Mouse (Mus musculus): ENCODE data around the gene Churc1. TPM values are rescaled to one million over a fixed set of nuclear protein-coding genes. Genes with fewer than 3 reads are reported as not detected.

Gene Churc1
- polyA plus RNA-seq, 1 experiment from 2014 or later = 76.7 TPM

DNA sequence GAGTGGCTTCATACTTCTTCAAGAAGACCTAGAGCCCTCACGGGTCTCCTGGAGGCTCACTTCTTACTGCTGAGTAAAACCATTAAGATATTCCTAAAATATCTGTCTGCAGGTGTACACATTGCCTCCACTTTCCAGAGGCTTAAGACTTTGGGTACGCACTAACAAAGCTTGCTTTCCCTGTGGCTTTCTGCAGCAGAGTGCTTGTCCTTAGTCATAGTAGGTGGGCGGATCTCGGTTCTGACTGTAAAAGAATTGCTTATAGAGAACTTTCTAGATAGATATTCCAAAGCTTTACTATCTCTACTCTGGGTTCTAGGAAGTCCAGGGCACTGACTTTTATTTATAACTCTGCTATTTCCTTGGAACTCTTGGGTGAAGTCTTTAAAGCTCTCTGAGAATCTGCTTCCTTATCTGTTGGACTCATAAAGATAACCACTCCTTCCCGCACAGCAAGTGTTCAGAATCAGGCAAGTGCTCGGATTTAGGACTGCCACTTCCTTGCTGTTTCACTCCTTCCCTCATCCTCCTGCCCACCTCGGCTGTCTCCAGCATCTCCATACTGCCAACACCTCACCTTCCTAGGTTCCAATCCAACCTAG, 31.7 kb downstream of the Churc1 start:
- WGBS (ENCODE audit: insufficient replicate concordance) = 45% methylated on average over 7 of the region's 7 CpGs
- Histone ChIP-seq H3K4me2 (no peak overlapping the region), H3K9me3 (replicated peaks) (no peaks in the 10 kb centered on the region), H3K9ac (no peak overlapping the region), H3K27ac (replicated peaks) (no peak overlapping the region), H3K27me3 (peaks cover 52% of the 10 kb centered on the region), H3K4me1 (replicated peaks) (no peaks in the 10 kb centered on the region), H3K4me3 (replicated peaks) (no peak overlapping the region), H3K36me3 (replicated peaks) (no peaks in the 10 kb centered on the region)
- ATAC-seq (ENCODE audit: insufficient read depth) = no peak

GRCm38 (mm10) chr12:76798008-76798720, 32.8 kb downstream of the Churc1 start:
- Histone ChIP-seq H3K4me1 (replicated peaks) (no peaks in the 10 kb centered on the region), H3K9ac (no peak overlapping the region), H3K27me3 (peaks cover 52% of the 10 kb centered on the region), H3K4me2 (no peak overlapping the region), H3K4me3 (replicated peaks) (no peak overlapping the region), H3K36me3 (replicated peaks) (no peaks in the 10 kb centered on the region), H3K27ac (replicated peaks) (no peak overlapping the region), H3K9me3 (replicated peaks) (no peaks in the 10 kb centered on the region)
- 55% methylated on average over 5 of the region's 5 CpGs for WGBS (ENCODE audit: insufficient replicate concordance)
- no peak for ATAC-seq (ENCODE audit: insufficient read depth)

GRCm38 (mm10) chr12:76803028-76803427, 37.7 kb downstream of the Churc1 start:
- H3K4me1 ChIP-seq (replicated peaks) = no peaks in the 10 kb centered on the region
- 80% methylated on average over 10 of the region's 10 CpGs for WGBS (ENCODE audit: insufficient replicate concordance)
- no peak overlapping the region for H3K4me2 ChIP-seq
- H3K27ac ChIP-seq (replicated peaks) = no peak overlapping the region
- no peaks in the 10 kb centered on the region for H3K9me3 ChIP-seq (replicated peaks)
- H3K27me3 ChIP-seq = peaks cover 34% of the 10 kb centered on the region
- no peak overlapping the region for H3K4me3 ChIP-seq (replicated peaks)
- H3K36me3 ChIP-seq (replicated peaks) = no peaks in the 10 kb centered on the region
- no peak for ATAC-seq (ENCODE audit: insufficient read depth)
- no peak overlapping the region for H3K9ac ChIP-seq

DNA sequence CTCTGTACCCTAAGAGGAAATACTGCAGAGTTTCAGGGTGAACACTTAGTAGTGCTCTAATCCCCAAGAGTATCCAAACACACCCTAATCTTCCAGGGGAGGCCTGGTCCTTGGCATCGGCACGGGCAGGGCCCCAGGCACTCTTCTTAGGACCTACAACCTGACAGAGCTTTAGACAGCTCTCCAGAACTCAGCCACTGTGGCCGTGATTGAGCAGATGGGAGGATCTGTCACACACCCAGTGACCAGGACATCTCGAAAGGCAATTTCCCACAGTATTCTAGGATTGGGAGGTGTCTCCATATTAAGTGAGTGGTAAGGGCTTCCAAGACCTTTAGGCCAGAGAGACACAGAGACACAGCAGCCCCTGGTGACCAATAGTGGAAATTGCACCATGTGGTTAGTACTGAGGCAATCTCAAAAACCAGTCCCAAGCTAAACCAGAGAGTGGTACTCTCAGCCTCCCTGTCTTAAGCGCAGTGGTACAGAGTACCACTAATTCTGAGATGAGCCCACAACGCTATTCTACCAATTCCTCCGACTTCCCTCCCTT, 38.4 kb downstream of the Churc1 start:
- no peak for ATAC-seq (ENCODE audit: insufficient read depth)
- WGBS (ENCODE audit: insufficient replicate concordance) = 36% methylated on average over 7 of the region's 7 CpGs

GRCm38 (mm10) chr12:76805056-76805811, 39.9 kb downstream of the Churc1 start:
- Histone ChIP-seq H3K36me3 (replicated peaks) (no peaks in the 10 kb centered on the region), H3K4me1 (replicated peaks) (no peaks in the 10 kb centered on the region), H3K27ac (replicated peaks) (no peak overlapping the region), H3K9me3 (replicated peaks) (no peaks in the 10 kb centered on the region), H3K4me2 (no peak overlapping the region), H3K4me3 (replicated peaks) (no peak overlapping the region), H3K27me3 (peaks cover 22% of the 10 kb centered on the region), H3K9ac (no peak overlapping the region)
- no peak for ATAC-seq (ENCODE audit: insufficient read depth)
- 78% methylated on average over 10 of the region's 10 CpGs for WGBS (ENCODE audit: insufficient replicate concordance)

More for the DNA sequence above, 38.4 kb downstream of the Churc1 start:
- Histone ChIP-seq H3K4me1 (replicated peaks) (no peaks in the 10 kb centered on the region), H3K9me3 (replicated peaks) (no peaks in the 10 kb centered on the region), H3K4me3 (replicated peaks) (no peak overlapping the region), H3K36me3 (replicated peaks) (no peaks in the 10 kb centered on the region), H3K4me2 (no peak overlapping the region), H3K9ac (no peak overlapping the region), H3K27me3 (peaks cover 31% of the 10 kb centered on the region), H3K27ac (replicated peaks) (no peak overlapping the region)

GRCm38 (mm10) chr12:76807796-76808195, 42.5 kb downstream of the Churc1 start:
- Histone ChIP-seq H3K9ac (no peak overlapping the region), H3K4me2 (no peak overlapping the region), H3K4me1 (replicated peaks) (no peaks in the 10 kb centered on the region), H3K27me3 (peaks cover 16% of the 10 kb centered on the region; the same call in 1 of the 2 replicates), H3K36me3 (replicated peaks) (no peaks in the 10 kb centered on the region), H3K4me3 (replicated peaks) (no peak overlapping the region), H3K9me3 (replicated peaks) (no peaks in the 10 kb centered on the region), H3K27ac (replicated peaks) (no peak overlapping the region)
- WGBS (ENCODE audit: insufficient replicate concordance) = 66% methylated on average over 10 of the region's 10 CpGs
- no peak for ATAC-seq (ENCODE audit: insufficient read depth)

DNA sequence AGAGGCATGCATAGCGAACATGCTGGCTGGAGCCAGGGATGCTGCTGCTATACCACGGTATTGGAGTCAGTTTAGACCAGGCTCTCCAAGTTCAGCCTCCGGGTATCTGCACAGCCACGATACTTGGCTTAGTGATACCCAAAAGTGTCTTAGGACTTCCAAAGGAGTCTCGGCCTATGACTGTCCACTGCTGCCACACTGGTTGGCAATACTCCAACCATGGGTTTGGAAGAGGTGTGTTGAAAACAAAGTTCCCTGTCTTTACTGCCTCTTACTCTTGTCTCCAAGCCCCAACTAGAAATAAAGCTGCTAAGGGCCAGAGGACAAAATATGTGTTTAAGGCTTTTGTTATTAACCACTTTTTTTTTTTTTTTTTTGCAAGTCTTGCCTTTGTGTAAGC, 45.2 kb downstream of the Churc1 start:
- H3K4me2 ChIP-seq = no peak overlapping the region
- no peaks in the 10 kb centered on the region for H3K9me3 ChIP-seq (replicated peaks)
- no peak overlapping the region for H3K27ac ChIP-seq (replicated peaks)
- WGBS (ENCODE audit: insufficient replicate concordance) = 77% methylated on average over 5 of the region's 5 CpGs
- H3K9ac ChIP-seq = no peak overlapping the region
- peaks cover 9% of the 10 kb centered on the region; the same call in 1 of the 2 replicates for H3K27me3 ChIP-seq
- ATAC-seq (ENCODE audit: insufficient read depth) = no peak
- no peaks in the 10 kb centered on the region for H3K36me3 ChIP-seq (replicated peaks)
- H3K4me3 ChIP-seq (replicated peaks) = no peak overlapping the region
- H3K4me1 ChIP-seq (replicated peaks) = no peaks in the 10 kb centered on the region

DNA sequence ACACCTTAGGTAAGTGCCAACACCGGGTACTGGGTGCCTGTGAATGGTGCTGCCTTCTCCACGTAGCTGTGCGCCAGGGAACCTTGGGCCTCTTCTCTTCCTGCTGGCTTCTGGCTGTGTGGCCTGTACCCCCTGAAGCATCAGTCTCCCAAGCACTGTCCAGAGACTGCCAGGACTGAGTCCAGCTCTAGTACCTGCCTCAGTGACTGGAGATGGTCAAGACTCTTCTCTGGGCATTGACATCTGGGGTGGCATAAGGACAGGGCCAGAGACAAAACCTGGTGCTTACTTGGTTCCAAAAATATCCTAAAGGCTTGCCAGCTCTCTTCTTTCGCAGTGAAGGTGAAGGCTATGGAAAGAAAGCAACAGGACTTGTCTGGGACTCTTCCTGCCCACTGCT, 45.7 kb downstream of the Churc1 start:
- Histone ChIP-seq H3K9me3 (replicated peaks) (no peaks in the 10 kb centered on the region), H3K4me3 (replicated peaks) (no peak overlapping the region), H3K9ac (no peak overlapping the region), H3K4me1 (replicated peaks) (no peaks in the 10 kb centered on the region), H3K4me2 (no peak overlapping the region), H3K27ac (replicated peaks) (no peak overlapping the region), H3K36me3 (replicated peaks) (no peaks in the 10 kb centered on the region), H3K27me3 (peaks cover 10% of the 10 kb centered on the region; the same call in 1 of the 2 replicates)
- no peak for ATAC-seq (ENCODE audit: insufficient read depth)
- WGBS (ENCODE audit: insufficient replicate concordance) = 74% methylated on average over 4 of the region's 4 CpGs

DNA sequence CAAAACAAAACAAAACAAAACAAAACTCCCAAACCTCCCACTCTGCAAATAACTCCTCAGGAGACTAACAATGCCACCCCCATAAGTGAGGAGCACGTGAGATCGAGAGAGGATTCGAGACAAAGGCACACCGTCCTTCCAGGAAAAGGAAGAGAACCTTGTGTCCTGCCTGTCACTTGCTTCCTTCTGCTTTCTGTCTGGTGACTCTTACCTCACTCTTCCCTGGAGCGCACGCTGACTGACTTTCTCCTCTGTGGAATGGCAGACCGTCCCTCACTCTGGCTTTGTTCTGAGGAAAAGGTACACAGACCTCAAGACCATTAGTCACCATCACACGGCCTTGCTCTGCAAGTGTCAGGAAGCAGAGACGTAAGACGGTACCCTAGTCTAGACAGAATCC, 48.2 kb downstream of the Churc1 start:
- Histone ChIP-seq H3K27me3 (peaks cover 24% of the 10 kb centered on the region), H3K9ac (no peak overlapping the region), H3K4me2 (no peak overlapping the region), H3K36me3 (replicated peaks) (no peaks in the 10 kb centered on the region), H3K4me1 (replicated peaks) (no peaks in the 10 kb centered on the region), H3K27ac (replicated peaks) (no peak overlapping the region), H3K9me3 (replicated peaks) (no peaks in the 10 kb centered on the region), H3K4me3 (replicated peaks) (no peak overlapping the region)
- 27% methylated on average over 10 of the region's 10 CpGs for WGBS (ENCODE audit: insufficient replicate concordance)
- ATAC-seq (ENCODE audit: insufficient read depth) = no peak

DNA sequence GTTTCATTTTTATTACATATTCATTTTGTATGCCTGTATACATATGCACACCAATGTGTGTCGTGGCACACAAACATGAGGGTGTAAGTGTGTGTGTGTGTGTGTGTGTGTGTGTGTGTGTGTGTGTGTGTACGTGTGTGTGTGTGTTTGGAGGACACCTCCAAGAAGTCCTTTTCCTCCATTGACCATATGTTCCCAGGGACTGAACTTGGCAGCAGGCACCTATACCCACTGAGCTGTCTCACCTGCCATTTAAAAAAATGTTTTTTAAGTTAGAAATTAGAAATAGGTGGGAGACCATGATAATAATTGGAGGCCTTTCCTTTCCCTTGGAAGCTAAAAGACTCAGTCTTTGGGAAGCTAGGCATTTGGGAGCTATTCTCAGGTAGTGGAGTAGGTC, 48.8 kb downstream of the Churc1 start:
- Histone ChIP-seq H3K4me2 (no peak overlapping the region), H3K9me3 (replicated peaks) (no peaks in the 10 kb centered on the region), H3K4me1 (replicated peaks) (no peaks in the 10 kb centered on the region), H3K27me3 (peaks cover 30% of the 10 kb centered on the region), H3K27ac (replicated peaks) (no peak overlapping the region), H3K9ac (no peak overlapping the region), H3K4me3 (replicated peaks) (no peak overlapping the region), H3K36me3 (replicated peaks) (no peaks in the 10 kb centered on the region)
- no peak for ATAC-seq (ENCODE audit: insufficient read depth)
- WGBS (ENCODE audit: insufficient replicate concordance) = 45% methylated on average over 2 of the region's 2 CpGs

GRCm38 (mm10) chr12:76816720-76817119, 51.4 kb downstream of the Churc1 start:
- ATAC-seq (ENCODE audit: insufficient read depth) = no peak
- Histone ChIP-seq H3K4me1 (replicated peaks) (0 out of 2 replicates have a peak, but pooled peaks cover 1% of the 10 kb centered on the region), H3K4me3 (replicated peaks) (no peak overlapping the region), H3K27ac (replicated peaks) (no peak overlapping the region), H3K9me3 (replicated peaks) (no peaks in the 10 kb centered on the region), H3K36me3 (replicated peaks) (no peaks in the 10 kb centered on the region), H3K9ac (no peak overlapping the region), H3K27me3 (peaks cover 56% of the 10 kb centered on the region), H3K4me2 (no peak overlapping the region)
- WGBS (ENCODE audit: insufficient replicate concordance) = 25% methylated on average over 4 of the region's 4 CpGs
